Mouse (Mus musculus) embryonic fibroblast, embryonic 13.5 days (primary cell): ENCODE measurements around the gene Kdm1a.

Experiments
- CTCF ChIP-seq: IDR thresholded peaks from 2 replicates; pipeline ENCODE4 v1.5.1; 2011; ENCODE audit warnings: mild to moderate bottlenecking, control low read depth, low read length, moderate library complexity, borderline replicate concordance; ENCODE audit not compliant: insufficient read depth
- POLR2A ChIP-seq: IDR thresholded peaks from 2 replicates; pipeline ENCODE4 v1.6.1; 2011; ENCODE audit warnings: low read depth, mild to moderate bottlenecking, control low read depth, low read length, moderate library complexity

DNA sequence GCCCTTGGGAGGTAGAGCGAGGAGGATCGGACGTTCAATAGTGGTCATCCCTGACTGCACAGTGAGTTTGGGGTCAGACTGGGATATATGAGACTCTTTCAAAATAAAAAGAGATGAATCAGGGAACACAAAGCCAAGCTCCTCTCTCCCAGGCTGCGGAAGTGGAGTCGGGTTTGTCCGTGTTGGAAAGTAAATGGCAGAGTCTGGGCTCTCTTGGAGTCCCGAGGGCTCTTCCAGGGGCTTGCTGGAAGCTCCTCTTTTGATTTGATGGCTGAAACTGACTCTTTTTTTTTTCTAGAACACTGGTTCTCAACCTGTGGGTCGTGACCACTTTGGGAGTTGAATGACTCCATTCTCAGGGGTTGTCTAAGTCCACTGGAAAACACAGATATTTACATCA is 47.7 kb upstream of the Kdm1a start:
- no peak for TF ChIP-seq POLR2A
- TF ChIP-seq CTCF = no peak
